Mouse (Mus musculus) brown adipose tissue, adult 24 weeks (tissue): ENCODE results near the gene Syt7. TPM values are rescaled to one million over a fixed set of nuclear protein-coding genes. Genes with fewer than 3 reads are reported as not detected.

ENCODE experiments used
- H3K27ac ChIP-seq: fragments of 200-500 bp; replicated peaks from 2 replicates; pipeline ENCODE4 v1.5.1; 2012; ENCODE audit warnings: low read depth, mild to moderate bottlenecking, low read length
- H3K4me1 ChIP-seq: fragments of 200-500 bp; 2 replicates; pipeline ENCODE4 v1.6.1; 2012; ENCODE audit warnings: low read length, mixed read lengths; ENCODE audit not compliant: control insufficient read depth, insufficient read depth, insufficient read length
- H3K4me3 ChIP-seq: fragments of 200-500 bp; 2 replicates; pipeline ENCODE4 v1.5.1; 2012; ENCODE audit warnings: low read depth, mild to moderate bottlenecking, low read length, moderate library complexity; ENCODE audit not compliant: insufficient read depth
- polyA plus RNA-seq: library from polyadenylated mRNA; stranded (reverse); fragments of >200 nt; gene quantifications from 2 replicates; pipeline ENCODE4 v1.2.4, GENCODE M21; 2012; ENCODE audit not compliant: missing spikeins, insufficient read depth, insufficient read length

Syt7 gene
- polyA plus RNA-seq, 1 experiment: 2.3 TPM

DNA sequence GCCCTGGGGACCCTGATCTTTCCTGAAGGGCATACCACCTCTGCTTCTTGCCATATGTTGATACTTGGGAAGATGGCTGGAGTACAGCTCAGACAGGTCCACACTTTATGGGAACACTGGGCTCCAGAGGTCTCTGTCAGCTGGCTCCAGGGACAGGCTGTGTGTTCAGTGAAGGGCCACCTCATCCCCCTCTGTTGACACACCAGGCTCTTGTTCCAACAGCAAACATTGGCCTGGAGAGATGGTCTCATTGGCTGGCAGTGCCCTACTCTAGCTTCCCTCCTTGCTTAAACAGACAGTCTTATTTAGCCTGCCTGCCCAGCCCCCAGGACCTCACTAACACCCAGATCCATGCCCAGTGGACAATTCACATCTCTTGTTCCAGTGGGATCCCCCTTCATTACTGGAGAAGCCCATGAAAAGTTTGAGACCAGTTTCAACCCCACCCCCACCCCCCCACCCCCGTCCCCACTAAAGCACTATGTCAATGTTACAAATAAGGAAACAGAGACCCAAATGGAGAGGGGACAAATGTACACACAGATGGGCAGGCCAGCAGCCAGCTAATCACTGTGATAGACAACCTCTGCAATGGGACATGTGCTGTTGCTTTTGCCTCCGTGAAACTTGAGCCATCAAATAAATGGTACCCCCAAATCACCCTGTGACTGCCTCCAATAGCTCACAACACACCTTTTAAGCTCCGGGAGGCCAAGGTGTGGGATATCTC is 22.6 kb upstream of the Syt7 start:
- Histone ChIP-seq H3K27ac (no peak overlapping the region), H3K4me1 (no peaks in the 10 kb centered on the region), H3K4me3 (no peak overlapping the region)

GRCm38 (mm10) chr19:10367802-10368201 is 21.1 kb upstream of the Syt7 start:
- H3K4me1 ChIP-seq: no peaks in the 10 kb centered on the region
- H3K4me3 ChIP-seq: no peak overlapping the region
- no peak overlapping the region for H3K27ac ChIP-seq

DNA sequence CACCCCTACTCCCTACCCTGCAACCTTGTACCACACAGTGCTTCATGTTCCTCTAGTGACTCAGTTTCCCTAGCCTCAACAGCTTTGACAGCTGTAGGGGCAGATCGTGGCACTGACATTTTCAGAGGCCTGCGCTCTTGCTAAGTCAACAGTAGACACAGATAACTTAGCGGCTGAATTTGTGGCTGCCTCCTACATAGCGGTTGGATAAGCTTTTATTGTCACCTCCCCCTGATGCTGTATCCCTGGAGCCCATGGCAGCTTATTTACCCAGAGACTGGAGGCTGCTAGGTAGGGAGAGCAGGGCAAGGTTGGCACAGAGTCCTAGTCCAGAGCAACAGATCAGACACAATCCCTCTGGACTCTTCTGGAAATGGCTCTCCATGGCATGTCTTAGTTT is 19.0 kb upstream of the Syt7 start:
- Histone ChIP-seq H3K27ac (no peak overlapping the region), H3K4me3 (no peak overlapping the region), H3K4me1 (no peaks in the 10 kb centered on the region)

- Histone ChIP-seq H3K4me3 (no peak overlapping the region), H3K4me1 (peaks cover 20% of the 10 kb centered on the region), H3K27ac (no peak overlapping the region)
Observed at GRCm38 (mm10) chr19:10373191-10373590, 15.7 kb upstream of the Syt7 start.

- peak overlapping the region; percentile 89 for H3K27ac ChIP-seq
- no peak overlapping the region for H3K4me3 ChIP-seq
- H3K4me1 ChIP-seq: peaks cover 20% of the 10 kb centered on the region
Observed at GRCm38 (mm10) chr19:10375260-10375659, 13.6 kb upstream of the Syt7 start.

DNA sequence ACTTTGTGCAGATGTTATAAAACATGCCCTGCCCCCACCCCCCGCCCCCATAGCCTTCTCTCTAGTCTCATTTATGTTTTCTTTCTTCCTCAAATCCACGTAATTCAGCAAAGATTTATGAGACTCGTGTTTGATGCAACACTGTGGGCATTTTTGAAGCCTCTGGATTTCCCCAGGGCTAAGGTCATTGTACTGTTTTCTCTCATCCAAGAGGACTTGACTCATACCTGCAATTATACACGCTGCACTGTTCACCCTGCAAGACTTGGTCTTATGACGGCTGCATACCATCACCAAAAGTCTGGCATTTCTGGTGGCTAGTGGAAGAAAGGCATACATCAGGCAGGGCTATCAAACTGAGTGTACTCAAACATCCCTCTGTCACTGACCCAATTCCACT is 8.9 kb upstream of the Syt7 start:
- H3K4me3 ChIP-seq: no peak overlapping the region
- no peak overlapping the region for H3K27ac ChIP-seq
- peaks cover 20% of the 10 kb centered on the region for H3K4me1 ChIP-seq

- Histone ChIP-seq H3K4me1 (no peaks in the 10 kb centered on the region), H3K4me3 (no peak overlapping the region), H3K27ac (no peak overlapping the region)
Observed at GRCm38 (mm10) chr19:10387660-10388059, 1.2 kb upstream of the Syt7 start.

GRCm38 (mm10) chr19:10389391-10390098 is 655 bp downstream of the Syt7 start:
- Histone ChIP-seq H3K4me3 (peak overlapping the region; percentile 58), H3K27ac (no peak overlapping the region), H3K4me1 (no peaks in the 10 kb centered on the region)

DNA sequence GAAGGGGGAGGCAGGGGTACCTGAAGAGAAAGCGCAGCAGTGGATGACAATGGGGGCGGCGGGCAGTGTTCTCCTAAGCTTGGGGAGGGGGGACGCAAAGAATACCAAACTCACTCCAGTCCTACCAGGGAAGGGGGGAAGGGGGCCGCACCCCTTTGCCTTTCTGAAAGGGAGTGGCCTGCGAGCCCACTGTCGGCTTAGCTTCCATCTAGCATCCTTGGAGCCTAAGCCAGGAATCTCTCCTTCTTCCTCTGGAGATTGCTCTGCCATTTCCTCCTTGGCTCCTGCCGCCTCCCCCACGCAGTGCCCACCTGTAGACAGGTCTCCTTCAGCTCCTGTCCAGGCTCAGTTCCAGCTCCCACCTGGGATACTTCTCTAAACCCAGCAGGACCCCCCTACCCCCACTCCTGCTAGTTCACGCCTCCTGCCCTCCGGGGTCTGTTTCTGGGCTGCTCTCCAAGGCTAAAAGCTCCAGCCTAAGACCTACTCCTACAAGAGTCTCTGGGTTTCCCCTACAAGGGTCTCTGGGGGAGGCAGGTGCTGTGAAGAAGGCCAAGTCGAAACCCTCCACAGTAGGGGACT is 1.3 kb downstream of the Syt7 start:
- H3K27ac ChIP-seq: no peak overlapping the region
- no peaks in the 10 kb centered on the region for H3K4me1 ChIP-seq
- peak overlapping the region; percentile 58; the same call in 1 of the 2 replicates for H3K4me3 ChIP-seq

DNA sequence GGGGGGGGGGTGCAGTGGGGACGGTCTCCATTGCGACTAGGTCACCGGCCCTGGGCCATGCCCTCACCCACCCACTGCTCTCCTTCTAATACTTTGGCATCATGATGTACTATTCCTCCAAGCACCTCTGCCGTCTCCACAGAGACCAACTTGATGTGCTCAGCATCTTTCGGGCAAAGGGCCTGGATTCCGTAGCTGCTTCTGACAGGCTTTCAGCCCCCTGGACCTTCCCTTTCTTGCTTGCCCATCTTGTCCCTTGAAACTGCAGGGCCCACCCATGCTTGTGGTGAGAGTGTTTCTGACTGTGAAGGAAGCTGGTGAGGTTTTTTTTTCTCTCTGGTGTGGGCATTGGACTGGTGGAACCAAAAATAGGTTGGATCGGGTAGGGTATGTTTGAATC is 2.1 kb downstream of the Syt7 start:
- Histone ChIP-seq H3K27ac (no peak overlapping the region), H3K4me3 (no peak overlapping the region)

GRCm38 (mm10) chr19:10391995-10392394 is 3.1 kb downstream of the Syt7 start:
- Histone ChIP-seq H3K4me3 (no peak overlapping the region), H3K4me1 (no peaks in the 10 kb centered on the region), H3K27ac (no peak overlapping the region)

More for the DNA sequence above, 2.1 kb downstream of the Syt7 start:
- no peaks in the 10 kb centered on the region for H3K4me1 ChIP-seq

DNA sequence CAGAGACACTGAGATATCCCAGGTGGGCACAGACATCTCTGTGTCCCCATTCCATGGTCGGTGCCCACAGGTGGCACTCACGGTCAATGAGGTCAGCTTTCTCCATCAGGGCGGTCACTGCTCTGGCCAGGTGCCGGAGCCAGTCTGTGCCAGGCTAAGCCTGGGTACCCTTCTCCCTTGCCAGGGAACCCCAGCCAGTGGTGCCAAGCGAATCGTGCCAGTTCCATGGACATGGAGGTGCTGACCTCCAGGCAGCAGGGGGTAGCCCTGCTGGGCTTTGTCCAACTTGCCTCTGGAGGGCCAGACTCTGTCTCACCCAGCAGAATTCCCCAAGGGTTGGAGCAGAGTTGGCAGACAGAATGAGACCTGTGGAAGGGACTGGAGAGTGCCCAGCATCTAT is 4.6 kb downstream of the Syt7 start:
- Histone ChIP-seq H3K4me3 (no peak overlapping the region), H3K27ac (no peak overlapping the region), H3K4me1 (no peaks in the 10 kb centered on the region)

DNA sequence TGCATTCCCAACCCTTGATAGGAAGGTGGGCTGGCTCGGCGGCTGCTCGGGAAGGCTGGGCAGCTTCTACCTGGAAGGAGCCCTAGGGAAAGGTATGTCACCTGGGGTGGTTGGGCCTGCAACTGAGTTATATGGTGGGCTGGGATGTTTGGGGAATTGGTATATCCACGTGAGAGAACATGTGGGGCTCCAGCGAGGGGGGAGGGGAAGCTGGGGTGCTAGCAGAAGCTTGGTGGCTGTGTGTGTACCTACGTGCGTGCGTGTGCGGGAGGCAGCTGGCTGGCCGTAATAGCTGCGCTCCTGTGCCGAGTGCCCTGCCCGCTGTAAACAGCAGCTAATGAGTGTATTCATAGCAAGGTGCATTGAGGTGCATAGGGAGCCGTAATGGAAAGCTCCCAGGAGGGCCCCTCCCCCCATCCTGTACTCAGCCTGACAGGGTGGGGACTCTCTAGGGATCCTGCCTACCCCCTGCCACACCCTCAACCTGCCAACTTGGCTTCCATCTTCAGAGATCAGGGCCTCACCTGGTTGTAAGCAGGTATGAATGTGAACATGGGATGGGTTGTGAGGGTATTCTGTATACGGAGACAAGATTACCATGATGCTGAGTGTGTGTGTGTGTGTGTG is 5.1 kb downstream of the Syt7 start:
- no peak overlapping the region for H3K27ac ChIP-seq
- no peaks in the 10 kb centered on the region for H3K4me1 ChIP-seq
- H3K4me3 ChIP-seq: no peak overlapping the region

DNA sequence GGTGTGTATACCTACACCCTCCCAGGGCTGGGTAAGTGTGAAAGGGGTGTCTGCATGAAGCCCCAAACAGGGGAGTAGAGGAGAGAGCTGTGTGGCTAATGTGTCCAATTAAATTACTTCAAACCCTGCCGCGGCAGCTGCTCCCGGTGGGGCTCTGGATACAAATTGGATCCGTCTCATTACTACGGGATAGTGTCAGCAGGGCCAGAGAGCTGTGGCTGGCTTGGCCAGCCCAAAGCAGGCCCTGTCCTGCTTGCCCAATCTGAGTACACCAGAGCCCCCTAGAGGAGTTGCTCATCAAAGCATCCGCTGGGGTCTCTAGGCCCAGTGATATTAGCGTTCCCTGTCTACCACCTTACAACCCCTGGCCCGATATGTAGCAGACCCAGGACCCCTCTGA is 6.3 kb downstream of the Syt7 start:
- H3K4me3 ChIP-seq: no peak overlapping the region
- H3K27ac ChIP-seq: no peak overlapping the region
- no peaks in the 10 kb centered on the region for H3K4me1 ChIP-seq

- H3K4me3 ChIP-seq: no peak overlapping the region
- no peaks in the 10 kb centered on the region for H3K4me1 ChIP-seq
- H3K27ac ChIP-seq: no peak overlapping the region
Observed at GRCm38 (mm10) chr19:10396962-10397361, 8.1 kb downstream of the Syt7 start.
